Mouse (Mus musculus) gastrocnemius, postnatal 10 days (tissue): Measurements from ENCODE around the gene Hist1h4n. TPM values are rescaled to one million over a fixed set of nuclear protein-coding genes. Genes with fewer than 3 reads are reported as not detected.
"Not testable (repeated sequence)": the region's sequence is repeated elsewhere in the genome, so short reads cannot be mapped to it uniquely, and the experiment has no call there.

ENCODE experiments used
- DNase-seq: peaks from one replicate; pipeline ENCODE4 v3.0.0; 2021; ENCODE audit warnings: mixed read lengths
- long read RNA-seq, 2 experiments: library from polyadenylated mRNA; stranded (forward); transcript quantifications; one replicate each; pipeline ENCODE4 v2.0.0; 2021
- total RNA-seq, 2 experiments: library from RNA; stranded (reverse); gene quantifications; 2 replicates each; pipeline ENCODE4 v1.2.3; 2021

The Hist1h4n gene
- 10 to 100 TPM; 17.9 to 46.6 TPM for total RNA-seq
- long read RNA-seq, experiment 1: 0 reads
- long read RNA-seq, experiment 2: 0 reads

DNA sequence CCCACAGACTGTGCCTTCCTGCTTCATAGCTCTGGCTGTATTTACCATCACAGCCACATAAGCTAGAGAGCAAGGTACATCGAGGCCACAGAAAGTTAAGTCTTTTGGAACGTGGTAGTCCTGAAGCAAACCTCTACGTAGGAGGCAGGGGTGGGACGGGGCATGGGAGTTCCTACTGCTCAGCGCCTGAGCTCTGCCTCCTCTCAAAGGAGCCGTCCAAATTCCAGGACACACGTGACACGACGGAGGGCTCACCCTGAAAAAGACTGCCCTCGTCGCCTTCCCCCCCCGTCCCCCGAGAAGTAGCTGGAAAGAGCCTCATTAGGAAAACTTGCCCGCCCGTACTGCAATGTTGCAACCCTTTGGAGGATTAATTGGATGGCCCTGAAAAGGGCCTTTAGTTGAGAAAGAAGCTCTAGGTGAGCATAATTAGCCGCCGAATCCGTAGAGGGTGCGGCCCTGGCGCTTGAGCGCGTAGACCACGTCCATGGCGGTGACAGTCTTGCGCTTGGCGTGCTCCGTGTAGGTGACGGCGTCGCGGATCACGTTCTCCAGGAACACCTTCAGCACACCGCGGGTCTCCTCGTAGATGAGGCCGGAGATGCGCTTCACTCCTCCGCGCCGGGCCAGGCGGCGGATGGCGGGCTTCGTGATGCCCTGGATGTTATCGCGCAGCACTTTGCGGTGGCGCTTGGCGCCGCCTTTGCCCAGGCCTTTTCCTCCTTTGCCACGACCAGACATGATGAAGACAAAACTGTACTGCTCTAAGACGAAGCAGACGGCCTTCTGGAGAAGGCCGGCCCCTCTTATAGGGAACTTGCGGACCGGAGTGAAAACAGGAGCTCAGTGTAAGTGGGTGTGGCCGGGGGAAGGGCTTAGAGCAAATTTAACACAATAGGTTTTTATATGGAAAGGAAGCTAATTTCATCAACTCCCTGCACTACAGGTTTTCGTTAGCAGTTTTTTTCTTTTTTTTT is at the start of gene Hist1h4n:
Hist1h4n (minus strand) TSS at position 779 of the 977 bp plus-strand sequence.
- not testable (repeated sequence) for DNase-seq

DNA sequence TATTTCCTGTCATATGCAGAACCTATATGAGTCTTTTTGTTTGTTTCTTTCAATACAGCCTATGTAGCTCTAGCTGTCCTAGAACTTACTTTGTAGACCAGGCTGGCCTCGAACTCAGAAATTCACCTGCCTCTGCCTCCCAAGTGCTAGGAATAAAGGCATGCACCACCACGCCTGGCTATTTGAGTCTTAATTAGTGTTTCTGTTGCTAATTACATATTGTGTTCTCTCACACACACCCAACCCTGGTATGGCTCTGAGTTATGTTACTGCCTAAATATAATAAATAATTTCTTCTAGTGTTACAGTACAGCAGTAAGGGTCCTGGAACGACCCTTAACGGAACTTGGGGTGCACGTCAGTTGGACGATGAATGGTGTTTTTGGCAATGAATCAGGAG is 48.7 kb upstream of the Hist1h4n start:
- DNase-seq: no peak

DNA sequence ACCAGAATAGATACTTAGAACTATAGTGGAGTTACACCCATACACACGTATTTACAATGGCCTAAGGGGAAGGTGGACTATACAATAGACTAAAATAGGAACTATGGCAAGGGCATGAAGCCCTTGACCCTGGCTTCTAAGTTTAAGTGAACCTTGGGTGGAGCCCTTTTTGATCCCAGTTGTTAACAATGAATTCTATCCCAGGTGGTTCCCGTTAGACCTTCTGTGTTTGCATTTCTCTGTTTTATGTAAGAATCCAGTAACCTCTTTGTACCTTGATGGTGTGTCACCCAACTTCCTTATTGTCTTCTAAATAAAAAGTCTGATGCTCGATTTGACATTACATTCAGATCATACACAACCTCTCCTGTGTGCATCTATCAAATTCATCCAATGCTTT is 33.5 kb upstream of the Hist1h4n start:
- not testable (repeated sequence) for DNase-seq

DNA sequence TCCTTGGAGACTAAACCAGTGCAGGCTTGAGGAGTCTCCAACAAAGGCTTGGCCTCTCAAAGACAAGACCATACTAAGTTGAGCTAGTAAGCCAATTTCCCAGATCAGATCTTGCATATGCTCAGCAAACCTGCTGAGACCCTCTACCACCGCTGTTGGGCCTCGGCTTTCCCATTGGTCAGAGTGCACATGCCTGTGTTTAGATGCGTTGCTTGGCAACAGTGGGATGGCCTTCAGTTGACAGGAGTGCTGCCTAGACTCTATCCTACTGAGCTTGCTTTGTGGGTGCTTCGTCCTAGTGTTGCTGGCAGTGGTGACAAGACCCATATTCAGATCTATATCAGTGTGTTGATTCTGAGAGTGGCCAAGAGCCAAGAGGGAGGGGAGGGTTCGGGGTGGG is 29.6 kb upstream of the Hist1h4n start:
- no peak for DNase-seq

DNA sequence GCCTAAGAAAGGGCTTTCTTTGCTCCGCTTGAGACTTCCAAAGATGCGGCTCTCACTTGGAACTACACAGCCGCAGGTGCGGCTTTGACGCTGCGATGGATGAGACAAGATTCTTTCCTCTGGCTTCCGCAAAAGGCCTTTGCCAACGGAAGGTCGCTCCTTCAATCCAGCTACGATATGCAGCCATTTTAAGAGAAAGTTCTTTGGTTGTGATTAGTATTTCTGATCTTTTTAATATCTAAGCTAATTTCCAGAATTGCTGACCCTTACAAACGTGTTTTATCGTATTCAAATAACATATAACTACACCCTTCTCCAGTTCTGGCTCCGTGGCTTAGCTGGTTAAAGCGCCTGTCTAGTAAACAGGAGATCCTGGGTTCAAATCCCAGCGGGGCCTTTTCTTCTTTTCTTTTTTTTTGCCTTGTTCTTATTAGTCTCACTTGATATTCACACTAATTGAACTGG is 23.7 kb upstream of the Hist1h4n start:
- DNase-seq: no peak

DNA sequence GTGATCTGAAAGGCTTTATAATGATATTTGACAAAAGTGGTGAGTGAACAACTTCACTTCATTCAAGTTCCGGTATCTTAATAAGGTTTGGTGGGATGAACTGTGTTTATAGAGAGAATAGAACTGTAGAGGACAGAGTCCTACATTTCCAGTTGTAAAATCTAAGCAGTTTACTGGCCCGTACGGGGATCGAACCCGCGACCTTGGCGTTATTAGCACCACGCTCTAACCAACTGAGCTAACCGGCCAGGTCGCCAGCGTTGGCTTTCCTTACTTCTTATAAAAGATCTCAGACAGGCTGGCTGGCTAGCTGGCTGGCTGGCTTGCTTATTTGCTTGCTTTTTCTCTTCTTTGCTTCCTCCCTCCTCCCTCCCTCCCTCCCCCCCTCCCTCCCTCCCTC is 23.1 kb upstream of the Hist1h4n start:
- DNase-seq: no peak

DNA sequence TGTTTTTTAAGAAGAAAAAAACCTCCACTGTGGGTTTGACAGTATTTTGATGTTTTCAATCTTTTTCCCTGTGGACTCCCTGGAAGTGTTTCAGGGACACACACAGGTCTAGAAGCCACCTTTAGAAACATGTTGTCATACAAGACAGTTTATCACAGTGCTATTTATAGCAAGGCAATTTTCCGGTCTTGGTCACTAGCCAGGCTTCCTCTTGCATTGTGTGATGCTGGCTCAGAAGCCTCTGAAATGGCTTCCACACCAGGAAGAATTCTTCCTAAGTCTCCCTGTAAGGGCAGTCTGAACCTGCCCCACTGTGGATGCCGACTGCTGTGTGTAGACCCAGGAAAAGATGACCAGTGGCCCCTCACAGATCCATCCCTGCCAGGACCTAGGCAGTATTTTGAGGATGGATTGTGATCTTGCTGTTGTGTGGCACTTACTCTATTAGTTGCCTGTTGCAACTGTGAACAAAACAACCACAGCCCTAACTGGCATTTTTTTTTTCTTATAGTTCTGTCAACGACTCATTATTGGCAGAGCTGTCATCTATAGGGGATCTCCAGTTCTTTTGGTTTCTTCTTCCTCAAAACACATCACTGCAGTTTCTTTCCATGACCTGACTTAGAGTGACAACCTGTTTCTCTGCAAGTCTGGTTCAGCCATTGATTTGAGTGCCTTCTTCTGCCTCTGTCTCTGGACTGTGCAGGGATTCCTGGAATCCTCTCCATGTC is 20.4 kb upstream of the Hist1h4n start:
- DNase-seq: peak; percentile 29

DNA sequence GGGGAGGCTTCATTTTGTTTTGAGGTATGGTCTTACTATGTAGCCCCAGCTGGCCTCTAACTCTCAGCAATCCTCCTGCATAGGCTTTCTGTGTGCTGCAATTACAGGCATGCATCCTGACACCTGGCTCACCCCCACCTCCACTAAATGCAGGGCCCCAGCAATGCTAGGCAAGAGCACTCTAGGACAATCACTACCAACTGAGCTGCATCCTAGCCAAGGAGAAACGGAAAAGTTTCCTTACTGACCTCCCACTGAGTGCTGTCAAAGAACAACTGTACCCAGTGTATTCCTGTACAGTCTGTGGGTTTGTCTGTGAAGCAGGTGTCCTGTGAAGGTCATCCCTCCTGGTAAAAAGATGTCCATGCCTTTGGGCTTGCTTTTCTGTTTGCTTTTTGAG is 18.7 kb upstream of the Hist1h4n start:
- DNase-seq: not testable (repeated sequence)

DNA sequence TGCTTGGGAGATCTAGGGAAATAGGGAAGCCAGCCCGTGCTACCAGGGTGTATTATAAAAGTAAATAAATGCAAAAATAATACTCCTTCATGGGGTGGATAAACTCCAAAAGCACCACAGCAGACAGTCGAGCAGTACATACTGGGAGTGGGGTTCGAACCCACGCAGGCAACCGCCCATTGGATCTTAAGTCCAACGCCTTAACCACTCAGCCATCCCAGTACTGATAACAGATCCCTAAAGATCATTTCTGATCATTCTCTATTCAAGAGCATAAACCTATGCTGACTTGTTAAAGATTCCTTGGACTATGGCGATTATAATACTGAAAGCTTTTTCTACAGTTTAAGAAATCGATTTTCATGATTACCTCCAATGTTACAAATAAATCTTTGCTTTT is 15.9 kb upstream of the Hist1h4n start:
- no peak for DNase-seq

DNA sequence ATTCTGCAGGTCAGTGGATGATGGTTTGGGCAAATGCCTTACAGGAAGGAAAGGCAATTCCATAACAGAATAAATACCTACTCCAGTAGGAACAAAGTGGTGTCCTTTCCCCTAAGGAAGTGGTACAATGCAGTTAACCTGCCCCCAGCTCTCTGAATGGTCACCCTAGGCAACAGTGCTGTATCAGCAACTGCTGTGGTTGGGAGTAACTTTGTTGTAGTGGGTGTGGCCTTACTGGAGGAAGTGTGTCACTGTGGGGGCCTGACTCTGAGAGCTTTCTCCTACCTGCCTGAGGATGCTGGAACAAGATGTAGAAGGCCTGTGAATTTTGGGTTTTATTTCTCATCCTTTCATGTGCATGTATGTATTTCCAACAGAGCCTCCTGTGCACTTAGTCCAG is 14.4 kb upstream of the Hist1h4n start:
- DNase-seq: not testable (repeated sequence)

DNA sequence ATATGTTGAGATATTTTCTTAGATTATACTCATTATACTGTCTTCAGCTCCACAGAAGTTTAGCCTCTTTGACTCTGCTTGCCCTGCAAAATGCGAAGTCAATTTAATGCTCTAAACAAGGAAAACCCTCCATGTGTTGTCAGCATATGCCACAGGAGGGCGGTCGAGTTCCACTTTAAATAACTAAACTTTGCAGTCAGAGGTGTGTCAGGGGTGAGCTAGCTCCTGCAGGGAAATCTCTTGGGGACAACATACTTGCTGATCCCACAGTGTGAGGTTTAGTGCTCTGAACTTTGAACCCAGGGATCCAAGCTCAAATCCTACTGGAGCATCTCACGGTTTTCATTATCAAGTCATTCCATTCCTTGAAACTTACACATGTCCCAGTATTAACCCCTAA is 8.5 kb upstream of the Hist1h4n start:
- DNase-seq: not testable (repeated sequence)

DNA sequence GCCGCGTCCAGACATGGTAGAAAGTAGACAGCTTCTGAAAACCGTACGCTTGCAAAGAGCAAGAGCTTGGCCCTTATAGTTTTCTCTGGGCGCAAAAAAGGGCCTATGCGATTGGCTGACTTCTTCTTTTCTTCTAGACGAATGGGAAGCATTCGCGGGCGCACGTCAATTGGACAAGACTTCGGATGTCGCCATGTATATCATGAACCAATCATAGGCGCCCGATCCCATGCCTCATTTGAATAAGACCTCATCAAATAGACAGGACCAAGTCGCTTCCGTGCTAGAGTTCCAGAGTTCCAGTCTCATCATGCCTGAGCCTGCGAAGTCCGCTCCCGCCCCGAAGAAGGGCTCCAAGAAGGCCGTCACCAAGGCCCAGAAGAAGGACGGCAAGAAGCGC is 1.5 kb upstream of the Hist1h4n start, which contains the start of the genes Hist1h2ap and Hist1h2br:
Hist1h2ap (minus strand) TSS at position 47 of the 400 bp plus-strand sequence.
Hist1h2br (plus strand) TSS at position 283 of the 400 bp plus-strand sequence.
- not testable (repeated sequence) for DNase-seq

DNA sequence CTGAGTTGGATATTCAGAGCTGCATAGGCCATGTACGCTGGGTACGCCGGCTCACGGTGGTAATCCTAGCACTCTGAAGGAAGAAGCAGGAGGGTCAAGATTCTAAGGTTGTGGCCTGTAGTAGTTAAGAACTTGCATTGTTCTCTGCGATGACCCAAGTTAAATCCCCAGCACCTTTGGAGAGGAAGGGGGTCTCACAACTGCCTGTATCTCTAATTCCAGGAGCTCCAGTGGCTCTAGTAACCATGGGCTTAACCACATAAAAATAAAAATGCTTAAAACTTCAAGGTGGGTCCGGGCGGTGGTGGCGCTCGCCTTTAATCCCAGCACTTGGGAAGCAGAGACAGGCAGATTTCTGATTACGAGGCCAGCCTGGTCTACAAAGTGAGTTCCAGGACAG is 1.7 kb downstream of the Hist1h4n start:
- DNase-seq: no peak

DNA sequence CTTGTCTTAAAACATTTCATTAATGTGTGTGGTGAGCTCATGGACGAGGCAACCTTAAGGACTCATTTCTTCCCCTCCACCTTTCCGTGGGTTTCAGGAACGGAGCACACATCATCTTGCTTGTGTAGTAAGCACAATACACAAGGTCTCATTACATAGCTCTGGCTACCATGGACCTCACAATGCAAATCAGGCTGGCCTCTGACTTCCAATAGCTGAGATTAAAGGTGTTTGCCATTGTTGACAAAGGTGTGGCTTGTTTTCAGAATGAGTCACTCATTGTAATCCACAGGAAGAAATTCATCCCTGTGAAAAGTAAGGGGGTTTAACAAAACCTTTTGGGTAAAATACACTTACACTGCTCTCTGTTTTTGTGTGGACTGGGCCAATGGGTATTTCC is 3.5 kb downstream of the Hist1h4n start:
- no peak for DNase-seq

DNA sequence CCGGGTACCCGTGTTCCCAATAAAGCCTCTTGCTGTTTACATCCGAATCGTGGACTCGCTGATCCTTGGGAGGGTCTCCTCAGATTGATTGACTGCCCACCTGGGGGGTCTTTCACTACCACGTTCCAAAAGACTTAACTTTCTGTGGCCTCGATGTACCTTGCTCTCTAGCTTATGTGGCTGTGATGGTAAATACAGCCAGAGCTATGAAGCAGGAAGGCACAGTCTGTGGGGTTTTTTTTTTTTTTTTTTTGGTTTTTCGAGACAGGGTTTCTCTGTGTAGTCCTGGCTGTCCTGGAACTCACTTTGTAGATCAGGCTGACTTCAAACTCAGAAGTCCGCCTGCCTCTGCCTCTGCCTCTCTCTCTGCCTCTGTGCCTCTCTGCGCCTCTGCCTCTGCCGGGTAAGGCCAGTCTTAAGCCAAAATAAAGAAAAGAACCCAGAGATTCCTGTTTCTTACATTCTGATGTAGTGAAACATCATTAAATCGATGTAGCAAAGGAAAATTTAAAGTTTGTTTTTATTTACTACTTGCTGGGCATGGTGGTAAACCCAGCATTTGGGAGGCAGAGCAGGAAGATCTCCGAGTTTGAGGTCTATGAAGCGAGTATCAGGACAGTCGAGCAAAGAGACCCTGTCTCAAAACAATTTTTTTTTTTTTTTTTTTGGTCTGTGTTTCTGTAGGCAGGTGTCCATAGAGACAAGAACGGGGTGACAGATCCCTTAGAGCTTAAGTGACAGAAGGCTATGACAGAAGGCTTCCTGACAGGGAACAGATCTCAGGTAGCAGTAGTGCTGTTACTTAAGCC is 11.7 kb downstream of the Hist1h4n start:
- DNase-seq: not testable (repeated sequence)

DNA sequence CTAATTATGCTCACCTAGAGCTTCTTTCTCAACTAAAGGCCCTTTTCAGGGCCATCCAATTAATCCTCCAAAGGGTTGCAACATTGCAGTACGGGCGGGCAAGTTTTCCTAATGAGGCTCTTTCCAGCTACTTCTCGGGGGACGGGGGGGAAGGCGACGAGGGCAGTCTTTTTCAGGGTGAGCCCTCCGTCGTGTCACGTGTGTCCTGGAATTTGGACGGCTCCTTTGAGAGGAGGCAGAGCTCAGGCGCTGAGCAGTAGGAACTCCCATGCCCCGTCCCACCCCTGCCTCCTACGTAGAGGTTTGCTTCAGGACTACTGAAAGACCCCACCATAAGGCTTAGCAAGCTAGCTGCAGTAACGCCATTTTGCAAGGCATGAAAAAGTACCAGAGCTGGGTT is 19.9 kb downstream of the Hist1h4n start:
- not testable (repeated sequence) for DNase-seq

DNA sequence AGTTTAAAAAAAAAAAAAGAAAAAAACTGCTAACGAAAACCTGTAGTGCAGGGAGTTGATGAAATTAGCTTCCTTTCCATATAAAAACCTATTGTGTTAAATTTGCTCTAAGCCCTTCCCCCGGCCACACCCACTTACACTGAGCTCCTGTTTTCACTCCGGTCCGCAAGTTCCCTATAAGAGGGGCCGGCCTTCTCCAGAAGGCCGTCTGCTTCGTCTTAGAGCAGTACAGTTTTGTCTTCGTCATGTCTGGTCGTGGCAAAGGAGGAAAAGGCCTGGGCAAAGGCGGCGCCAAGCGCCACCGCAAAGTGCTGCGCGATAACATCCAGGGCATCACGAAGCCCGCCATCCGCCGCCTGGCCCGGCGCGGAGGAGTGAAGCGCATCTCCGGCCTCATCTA is 20.5 kb downstream of the Hist1h4n start, which contains the start of gene Hist1h4m:
Hist1h4m (plus strand) TSS at position 208 of the 400 bp plus-strand sequence.
- not testable (repeated sequence) for DNase-seq

DNA sequence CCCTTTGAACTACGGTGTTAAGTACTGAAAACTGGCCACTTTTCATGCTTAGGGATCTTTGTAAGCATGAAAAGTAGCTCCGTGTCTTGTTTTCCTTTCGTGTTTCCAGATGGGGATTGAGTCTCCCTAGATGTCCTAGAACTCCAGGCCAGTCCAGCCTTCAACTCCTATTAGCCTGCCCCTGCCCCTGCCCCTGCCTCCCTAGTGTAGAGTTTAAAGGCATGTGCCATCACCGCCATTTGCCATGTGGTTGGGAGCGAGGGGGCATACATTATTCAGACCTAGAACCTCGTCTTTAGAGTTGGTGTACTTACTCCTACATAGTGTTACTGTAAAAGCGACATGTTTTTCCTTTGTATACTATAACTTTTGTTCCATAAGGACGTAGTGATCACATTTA is 20.9 kb downstream of the Hist1h4n start:
- not testable (repeated sequence) for DNase-seq

DNA sequence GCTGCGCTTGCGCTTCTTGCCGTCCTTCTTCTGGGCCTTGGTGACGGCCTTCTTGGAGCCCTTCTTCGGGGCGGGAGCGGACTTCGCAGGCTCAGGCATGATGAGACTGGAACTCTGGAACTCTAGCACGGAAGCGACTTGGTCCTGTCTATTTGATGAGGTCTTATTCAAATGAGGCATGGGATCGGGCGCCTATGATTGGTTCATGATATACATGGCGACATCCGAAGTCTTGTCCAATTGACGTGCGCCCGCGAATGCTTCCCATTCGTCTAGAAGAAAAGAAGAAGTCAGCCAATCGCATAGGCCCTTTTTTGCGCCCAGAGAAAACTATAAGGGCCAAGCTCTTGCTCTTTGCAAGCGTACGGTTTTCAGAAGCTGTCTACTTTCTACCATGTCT is 21.9 kb downstream of the Hist1h4n start, which contains the start of the genes Hist1h2bq and Hist1h2ao:
Hist1h2bq (minus strand) TSS at position 125 of the 400 bp plus-strand sequence.
Hist1h2ao (plus strand) TSS at position 393 of the 400 bp plus-strand sequence.
- DNase-seq: not testable (repeated sequence)

DNA sequence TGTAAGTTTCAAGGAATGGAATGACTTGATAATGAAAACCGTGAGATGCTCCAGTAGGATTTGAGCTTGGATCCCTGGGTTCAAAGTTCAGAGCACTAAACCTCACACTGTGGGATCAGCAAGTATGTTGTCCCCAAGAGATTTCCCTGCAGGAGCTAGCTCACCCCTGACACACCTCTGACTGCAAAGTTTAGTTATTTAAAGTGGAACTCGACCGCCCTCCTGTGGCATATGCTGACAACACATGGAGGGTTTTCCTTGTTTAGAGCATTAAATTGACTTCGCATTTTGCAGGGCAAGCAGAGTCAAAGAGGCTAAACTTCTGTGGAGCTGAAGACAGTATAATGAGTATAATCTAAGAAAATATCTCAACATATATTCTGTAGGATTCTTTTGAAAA is 28.9 kb downstream of the Hist1h4n start:
- not testable (repeated sequence) for DNase-seq

DNA sequence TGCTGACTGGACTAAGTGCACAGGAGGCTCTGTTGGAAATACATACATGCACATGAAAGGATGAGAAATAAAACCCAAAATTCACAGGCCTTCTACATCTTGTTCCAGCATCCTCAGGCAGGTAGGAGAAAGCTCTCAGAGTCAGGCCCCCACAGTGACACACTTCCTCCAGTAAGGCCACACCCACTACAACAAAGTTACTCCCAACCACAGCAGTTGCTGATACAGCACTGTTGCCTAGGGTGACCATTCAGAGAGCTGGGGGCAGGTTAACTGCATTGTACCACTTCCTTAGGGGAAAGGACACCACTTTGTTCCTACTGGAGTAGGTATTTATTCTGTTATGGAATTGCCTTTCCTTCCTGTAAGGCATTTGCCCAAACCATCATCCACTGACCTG is 34.8 kb downstream of the Hist1h4n start:
- not testable (repeated sequence) for DNase-seq
